Mouse (Mus musculus) adrenal gland, postnatal 14 days (tissue): Measurements from ENCODE around the gene Ch25h. TPM values are rescaled to one million over a fixed set of nuclear protein-coding genes. Genes with fewer than 3 reads are reported as not detected.
A peak's percentile ranks its signal among the peaks of the same experiment; 100 is the strongest.

Experiments
- DNase-seq: peaks from one replicate; pipeline ENCODE4 v3.0.0; 2021; ENCODE audit warnings: mixed read lengths
- total RNA-seq: library from RNA; stranded (reverse); gene quantifications from 2 replicates; pipeline ENCODE4 v1.2.3, GENCODE M21; 2021

Ch25h gene
- total RNA-seq, 1 experiment from 2014 or later: not detected

DNA sequence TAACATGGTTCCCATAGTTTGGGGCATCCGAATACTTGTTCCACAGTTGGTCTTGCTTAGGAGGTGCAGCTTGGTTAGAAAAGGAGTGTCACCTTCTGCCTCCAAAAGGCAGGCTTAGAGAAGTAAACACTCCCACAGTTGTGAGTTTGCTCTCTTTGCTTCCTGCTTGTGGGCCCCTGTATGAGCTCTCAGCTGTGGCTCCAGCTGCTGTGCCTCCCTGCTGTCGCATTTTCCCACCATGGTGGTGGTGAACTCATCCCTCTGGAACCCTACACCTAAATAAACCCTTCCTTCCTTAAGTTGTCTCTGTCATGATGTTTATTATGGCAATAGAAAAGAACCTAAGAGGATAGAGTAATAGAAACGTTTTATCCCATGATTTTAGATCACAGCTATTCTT lies 6.2 kb downstream of the Ch25h start:
- DNase-seq: no peak

DNA sequence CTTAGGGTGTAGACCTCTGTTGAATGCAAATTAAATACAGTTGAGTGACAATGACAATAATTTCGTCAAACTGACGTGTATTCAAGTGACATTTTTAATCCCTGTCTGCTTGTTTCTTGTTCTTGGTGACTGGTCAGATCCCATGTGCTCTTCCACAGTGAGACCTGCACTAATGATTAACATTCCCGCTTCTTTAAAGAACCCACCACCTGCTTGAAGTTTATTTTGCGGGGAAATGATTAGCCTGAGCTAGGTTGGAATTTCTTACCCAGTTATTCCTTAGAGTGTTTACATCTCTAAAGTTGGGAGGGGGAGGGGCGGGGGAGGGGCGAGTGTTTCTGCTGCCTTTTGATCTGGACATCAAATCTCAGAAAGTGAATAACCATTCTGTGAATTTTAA lies 6.7 kb downstream of the Ch25h start:
- no peak for DNase-seq

- no peak for DNase-seq
Observed at GRCm38 (mm10) chr19:34464453-34464852, 10.5 kb downstream of the Ch25h start.

- no peak for DNase-seq
Observed at GRCm38 (mm10) chr19:34461451-34462019, 13.4 kb downstream of the Ch25h start.

DNA sequence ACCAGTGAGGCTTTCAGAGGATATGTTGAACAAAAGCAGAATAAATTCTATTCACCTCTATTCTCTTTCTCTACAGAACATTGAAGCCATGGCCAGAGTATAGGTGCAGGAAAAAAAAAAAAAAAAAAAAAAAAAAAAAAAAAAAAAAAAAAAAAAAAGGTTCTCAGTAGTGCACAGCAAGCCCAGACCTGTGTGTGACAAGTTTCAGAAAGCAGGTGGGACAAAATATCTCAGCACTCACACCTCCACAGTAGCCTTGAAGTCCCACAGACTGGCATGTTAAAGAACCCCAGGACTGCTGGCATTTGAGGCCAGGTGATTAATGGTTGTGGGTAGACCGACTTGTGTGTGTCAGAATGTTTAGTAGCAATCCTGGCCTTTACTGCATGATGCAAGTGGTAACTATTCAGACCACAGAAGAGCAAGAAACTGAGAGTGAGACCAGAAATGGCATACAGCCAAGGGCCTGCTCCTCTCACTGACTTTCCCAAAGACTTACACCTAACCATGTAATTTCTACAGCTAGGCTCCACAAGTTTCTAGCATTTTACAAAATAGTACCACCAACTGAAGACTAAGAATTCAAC lies 24.1 kb downstream of the Ch25h start:
- DNase-seq: no peak

DNA sequence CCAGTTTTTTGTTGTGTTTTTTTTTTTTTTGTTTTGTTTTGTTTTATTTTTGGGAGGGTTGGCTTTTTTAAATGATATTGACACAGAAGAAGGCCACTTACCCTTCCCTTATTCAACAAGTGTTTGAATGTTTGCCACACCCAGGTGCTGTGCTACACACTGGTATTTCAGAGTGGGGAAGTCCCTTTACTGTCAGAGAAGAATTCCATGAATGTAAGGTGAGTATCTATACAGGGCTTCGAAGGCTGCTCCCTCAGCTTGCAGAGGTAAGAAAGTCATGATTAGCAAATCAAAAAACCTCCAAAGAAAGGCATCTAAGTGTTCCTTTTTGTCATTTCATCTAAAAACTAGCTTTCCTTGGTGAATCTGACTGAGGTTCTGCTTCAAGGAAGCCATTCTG lies 26.1 kb downstream of the Ch25h start:
- no peak for DNase-seq

GRCm38 (mm10) chr19:34445410-34446012 lies 29.5 kb downstream of the Ch25h start:
- DNase-seq: peak; percentile 38

GRCm38 (mm10) chr19:34444785-34445184 lies 30.2 kb downstream of the Ch25h start:
- DNase-seq: no peak

- peak; percentile 52 for DNase-seq
Observed at GRCm38 (mm10) chr19:34441979-34442378, 33.0 kb downstream of the Ch25h start.

- no peak for DNase-seq
Observed at GRCm38 (mm10) chr19:34435197-34435611, 39.8 kb downstream of the Ch25h start.

DNA sequence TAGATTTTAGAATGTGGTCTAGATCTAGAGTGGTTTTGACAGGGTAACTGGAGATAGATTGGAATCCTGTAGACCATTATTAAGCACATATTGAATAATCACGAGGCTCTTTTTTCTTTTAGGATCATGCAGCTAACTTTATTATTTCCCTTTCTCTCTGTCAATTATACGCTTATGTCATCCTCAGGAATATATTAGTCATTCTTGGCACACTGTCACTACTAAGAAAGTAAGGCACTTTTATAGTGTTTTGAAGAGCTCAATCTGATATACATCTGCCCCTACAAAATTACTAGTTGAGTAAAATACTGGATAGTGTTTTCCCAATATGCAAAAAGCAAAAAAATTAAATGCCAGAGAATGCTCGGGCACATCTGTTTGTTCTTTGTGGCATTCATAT lies 43.6 kb downstream of the Ch25h start:
- DNase-seq: no peak

GRCm38 (mm10) chr19:34423783-34424335 lies 51.1 kb downstream of the Ch25h start:
- no peak for DNase-seq

Other genes with a start within 250 kb of the Ch25h start
- 36.5 and 95.6 TPM in 2 replicates for gene Acta2, start 219.6 kb downstream of the Ch25h start, total RNA-seq
- 11.3 and 12.2 TPM in 2 replicates for gene Fas, start 184.5 kb downstream of the Ch25h start, total RNA-seq
- 128 and 148 TPM in 2 replicates for gene Lipa, start 52.3 kb upstream of the Ch25h start, total RNA-seq
- gene Ifit2, start 75.5 kb upstream of the Ch25h start, total RNA-seq: 3.4 and 4.4 TPM in 2 replicates
- 3.6 and 8.2 TPM in 2 replicates for gene Ifit3, start 108.4 kb upstream of the Ch25h start, total RNA-seq
- 0.26 and 0.60 TPM in 2 replicates for gene Ifit1bl1, start 126.8 kb upstream of the Ch25h start, total RNA-seq
- 1.4 and 1.6 TPM in 2 replicates for gene Ifit3b, start 132.8 kb upstream of the Ch25h start, total RNA-seq
- 0.11 and 0.15 TPM in 2 replicates for gene Ifit1bl2, start 165.6 kb upstream of the Ch25h start, total RNA-seq
- 2.0 and 3.6 TPM in 2 replicates for gene Ifit1, start 165.7 kb upstream of the Ch25h start, total RNA-seq